Mouse (Mus musculus) kidney, adult 2 months (tissue): Measurements from ENCODE around the gene Acp6.

Source experiments
- CTCF ChIP-seq: fragments of 200-500 bp; conservative IDR thresholded peaks from 2 replicates; pipeline ENCODE4 v1.5.1; 2011; ENCODE audit warnings: low read depth, mild to moderate bottlenecking, control low read depth, low read length, moderate library complexity, mixed read lengths; ENCODE audit not compliant: insufficient read depth, insufficient read length
- POLR2A ChIP-seq: fragments of 200-500 bp; IDR thresholded peaks from one replicate; pipeline ENCODE4 v1.6.1; 2011; ENCODE audit warnings: low read depth, low read length, control low read depth

DNA sequence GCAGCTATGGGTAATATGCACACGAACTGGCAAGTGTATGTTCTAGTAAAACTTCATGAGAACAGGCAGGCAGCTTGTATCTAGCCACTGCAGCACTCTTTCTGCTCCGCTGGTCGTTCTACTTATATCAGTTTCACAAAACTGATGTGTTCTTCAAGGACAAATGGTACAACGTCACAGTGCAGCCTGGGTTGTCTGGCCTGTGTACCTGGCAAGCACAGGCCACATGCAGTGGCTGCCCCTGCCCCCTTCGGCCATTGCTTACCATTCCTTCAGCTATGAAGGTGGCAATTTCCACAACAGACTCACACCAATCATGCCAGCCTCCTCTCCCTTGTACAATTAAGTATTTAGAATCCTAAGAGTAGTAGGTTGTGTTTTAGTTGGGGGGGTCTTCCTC, 14.1 kb downstream of the Acp6 start:
- TF ChIP-seq POLR2A (no peak), CTCF (no peak)
